Mouse (Mus musculus) neural tube, embryonic 12.5 days (tissue): ENCODE data around the gene Lpp. TPM values are rescaled to one million over a fixed set of nuclear protein-coding genes. Genes with fewer than 3 reads are reported as not detected.

Experiments
- ATAC-seq: fragments of 200-750 bp; cut with Nextera tagmentation; 2 replicates; pipeline ENCODE4 v1.8.0; 2017; ENCODE audit warnings: low read depth, mild to moderate bottlenecking, moderate TSS enrichment, moderate library complexity; ENCODE audit not compliant: low FRiP score
- H3K27ac ChIP-seq: fragments of 300-500 bp; sonication (generic); 2 replicates; pipeline ENCODE4 v1.5.1; 2016
- H3K27me3 ChIP-seq: fragments of 300-500 bp; sonication (generic); replicated peaks from 2 replicates; pipeline ENCODE4 v1.6.1; 2016; ENCODE audit warnings: mild to moderate bottlenecking
- H3K36me3 ChIP-seq: fragments of 300-500 bp; sonication (generic); 2 replicates; pipeline ENCODE4 v1.6.1; 2016; ENCODE audit warnings: mild to moderate bottlenecking
- H3K4me1 ChIP-seq: fragments of 300-500 bp; sonication (generic); 2 replicates; pipeline ENCODE4 v1.6.1; 2016
- H3K4me2 ChIP-seq: fragments of 300-500 bp; sonication (generic); replicated peaks from 2 replicates; pipeline ENCODE4 v1.6.1; 2016; ENCODE audit warnings: mild to moderate bottlenecking
- H3K4me3 ChIP-seq: fragments of 300-500 bp; sonication (generic); 2 replicates; pipeline ENCODE4 v1.5.1; 2016
- H3K9ac ChIP-seq: fragments of 300-500 bp; sonication (generic); 2 replicates; pipeline ENCODE4 v1.6.1; 2016; ENCODE audit warnings: mild to moderate bottlenecking
- H3K9me3 ChIP-seq: fragments of 300-500 bp; sonication (generic); 2 replicates; pipeline ENCODE4 v1.6.1; 2016; ENCODE audit warnings: mild to moderate bottlenecking
- WGBS: fragments of 180-500 bp; shearing (Covaris S2); methylation state at CpG from one replicate; pipeline ENCODE4 v1.1.7; 2016; 5-methylcytosine and 5-hydroxymethylcytosine counted together
- polyA plus RNA-seq: library from polyadenylated mRNA; unstranded; fragments of >200 nt; fragmentation: Nextera tagmentation; extraction: Ambion mirVana; gene quantifications from 2 replicates; pipeline ENCODE4 v1.2.1, GENCODE M21; 2016

Gene Lpp
- polyA plus RNA-seq, 1 experiment from 2014 or later = 18.8 TPM

DNA sequence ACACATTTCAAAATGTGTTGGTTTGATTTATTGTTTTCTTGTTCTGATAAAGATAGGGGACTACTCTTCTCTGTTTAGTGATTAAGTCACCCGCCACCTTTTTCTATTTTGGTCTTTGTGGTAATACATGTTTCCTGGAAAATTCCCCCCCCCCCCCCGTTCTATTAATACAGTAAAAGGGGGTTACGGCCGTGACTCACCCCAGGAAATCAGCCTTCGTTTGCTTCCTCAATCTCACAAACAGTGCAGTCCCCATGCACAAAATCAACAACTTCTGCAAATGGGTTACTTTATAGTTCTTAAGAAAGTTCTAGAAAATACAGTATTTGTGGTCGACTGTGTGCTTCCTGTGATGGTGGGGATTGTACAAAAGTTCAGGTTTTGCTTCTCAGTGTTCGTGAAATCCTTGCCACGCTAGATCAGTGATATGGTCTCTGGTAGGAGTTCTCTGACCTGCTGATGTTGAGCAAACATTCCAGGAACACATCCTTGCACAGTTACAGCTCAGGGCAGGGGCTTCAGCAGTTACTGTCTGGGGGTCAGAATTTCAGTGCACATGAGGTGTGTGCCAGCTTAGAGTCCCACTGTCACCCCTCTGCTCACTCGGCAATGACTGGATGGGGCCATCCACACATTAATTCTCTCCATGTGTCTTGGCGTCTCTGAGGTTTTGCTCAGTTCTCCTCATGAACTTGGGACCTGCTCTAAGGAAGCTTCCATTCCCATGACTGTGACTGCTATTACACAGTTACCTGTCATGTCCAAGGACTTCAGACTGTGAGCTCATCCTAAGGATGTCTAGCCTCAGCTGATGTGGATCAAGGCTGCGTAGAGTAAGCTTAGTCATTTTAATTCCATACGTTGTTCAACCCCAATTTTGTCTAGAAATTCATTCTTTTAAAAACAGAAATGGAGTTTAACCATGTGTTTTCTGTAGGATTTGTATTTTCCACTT lies 236.2 kb downstream of the Lpp start:
- H3K27me3 ChIP-seq = no peaks in the 10 kb centered on the region
- no peak overlapping the region for H3K4me3 ChIP-seq
- WGBS = 83% methylated on average over 12 of the region's 12 CpGs
- H3K9ac ChIP-seq = no peak overlapping the region
- ATAC-seq = no peak
- no peak overlapping the region for H3K27ac ChIP-seq
- H3K4me1 ChIP-seq = 0 out of 2 replicates have a peak, but pooled peaks cover 2% of the 10 kb centered on the region
- no peaks in the 10 kb centered on the region for H3K36me3 ChIP-seq
- no peak overlapping the region for H3K4me2 ChIP-seq
- H3K9me3 ChIP-seq = no peaks in the 10 kb centered on the region

DNA sequence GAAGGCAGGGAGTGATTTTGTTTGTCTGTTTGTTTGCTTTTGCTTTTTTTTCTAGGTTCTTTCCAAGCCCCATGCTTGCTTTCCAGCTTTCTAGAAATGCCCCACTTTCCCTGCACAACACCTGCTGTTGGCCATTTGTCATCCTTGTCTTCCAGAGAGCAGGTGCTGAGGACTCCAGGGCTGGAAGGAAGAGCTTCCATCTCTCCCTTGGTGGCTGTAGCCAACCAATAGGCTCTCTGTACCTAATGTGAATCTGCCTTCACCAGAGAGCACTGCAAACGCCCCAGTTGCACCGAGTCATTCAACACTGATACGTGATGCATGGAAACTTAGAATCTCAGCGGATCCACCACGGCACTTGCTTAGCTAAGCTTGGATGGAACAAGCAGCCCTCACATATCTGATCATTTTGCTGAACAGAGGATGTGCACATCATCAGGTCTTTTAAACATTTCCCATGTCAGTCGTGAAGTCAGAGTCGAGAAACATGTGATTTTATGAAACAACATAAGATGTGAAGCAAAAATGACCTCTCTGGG lies 242.1 kb downstream of the Lpp start:
- no peaks in the 10 kb centered on the region for H3K36me3 ChIP-seq
- no peak for ATAC-seq
- no peaks in the 10 kb centered on the region for H3K4me1 ChIP-seq
- H3K9ac ChIP-seq = no peak overlapping the region
- H3K4me3 ChIP-seq = no peak overlapping the region
- H3K27me3 ChIP-seq = no peaks in the 10 kb centered on the region
- no peak overlapping the region for H3K27ac ChIP-seq
- H3K4me2 ChIP-seq = no peak overlapping the region
- H3K9me3 ChIP-seq = no peaks in the 10 kb centered on the region
- 89% methylated on average over 7 of the region's 7 CpGs for WGBS

DNA sequence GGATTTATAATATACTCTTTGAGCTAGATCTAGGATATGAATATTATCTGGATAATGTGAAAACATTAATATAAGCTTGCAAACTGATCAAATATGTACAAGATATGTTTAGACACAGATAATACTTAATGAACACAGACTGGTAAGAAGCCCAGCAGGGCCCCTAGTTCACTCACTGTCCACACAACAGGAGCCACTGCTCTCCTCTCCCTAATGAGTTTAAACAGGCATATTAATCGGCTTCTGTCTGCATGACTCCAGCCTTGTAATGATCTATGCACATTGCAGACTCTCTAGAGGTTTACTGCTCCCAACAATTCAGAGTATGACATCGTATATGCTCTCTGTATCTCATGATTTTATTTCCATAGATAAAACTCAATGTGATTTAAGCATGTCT lies 243.6 kb downstream of the Lpp start:
- no peaks in the 10 kb centered on the region for H3K9me3 ChIP-seq
- H3K4me2 ChIP-seq = no peak overlapping the region
- H3K36me3 ChIP-seq = no peaks in the 10 kb centered on the region
- 72% methylated on average over 2 of the region's 2 CpGs for WGBS
- no peak for ATAC-seq
- no peak overlapping the region for H3K4me3 ChIP-seq
- H3K9ac ChIP-seq = no peak overlapping the region
- H3K4me1 ChIP-seq = no peaks in the 10 kb centered on the region
- H3K27ac ChIP-seq = no peak overlapping the region
- H3K27me3 ChIP-seq = no peaks in the 10 kb centered on the region

DNA sequence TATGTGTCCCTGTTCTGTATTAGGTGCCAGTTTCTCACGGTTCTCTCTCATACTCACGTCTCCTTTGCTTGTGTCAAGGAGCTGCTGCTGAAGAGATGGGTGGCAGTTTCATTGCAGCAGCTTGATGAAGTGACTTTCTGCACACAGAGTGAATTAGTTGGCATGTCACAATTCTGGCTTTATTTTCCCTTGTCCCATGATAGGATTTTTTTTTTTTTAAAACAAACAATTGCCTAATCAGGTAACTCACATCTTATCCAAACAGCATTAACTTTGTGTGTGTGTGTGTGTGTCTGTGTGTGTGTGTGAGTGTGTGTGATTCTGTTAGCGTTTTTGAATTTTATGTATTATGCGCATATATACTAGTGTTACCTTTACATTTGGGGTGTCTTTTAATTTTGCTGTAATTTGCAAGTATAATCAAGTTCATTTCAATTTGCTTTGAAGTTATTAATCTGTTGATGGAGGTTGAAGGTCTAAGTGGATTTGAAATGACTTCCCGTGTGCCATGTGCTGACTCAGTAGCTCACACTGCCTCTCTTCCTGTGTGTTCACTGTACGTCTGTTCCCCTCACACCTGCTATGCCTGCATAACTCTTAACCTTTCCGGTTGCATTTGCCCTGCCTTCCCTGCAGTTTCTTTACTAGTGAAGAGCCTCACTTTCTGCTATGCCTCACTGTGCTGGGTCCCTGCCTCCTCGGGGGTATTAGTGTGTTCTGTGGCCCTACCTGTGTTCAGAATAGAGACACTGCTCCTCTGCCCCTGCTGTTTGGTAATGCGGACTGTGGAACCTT lies 247.9 kb downstream of the Lpp start:
- Histone ChIP-seq H3K4me1 (no peaks in the 10 kb centered on the region), H3K4me3 (no peak overlapping the region), H3K27me3 (no peaks in the 10 kb centered on the region), H3K27ac (no peak overlapping the region), H3K36me3 (no peaks in the 10 kb centered on the region), H3K9me3 (no peaks in the 10 kb centered on the region), H3K4me2 (no peak overlapping the region), H3K9ac (no peak overlapping the region)
- WGBS = 84% methylated on average over 9 of the region's 9 CpGs
- ATAC-seq = no peak

DNA sequence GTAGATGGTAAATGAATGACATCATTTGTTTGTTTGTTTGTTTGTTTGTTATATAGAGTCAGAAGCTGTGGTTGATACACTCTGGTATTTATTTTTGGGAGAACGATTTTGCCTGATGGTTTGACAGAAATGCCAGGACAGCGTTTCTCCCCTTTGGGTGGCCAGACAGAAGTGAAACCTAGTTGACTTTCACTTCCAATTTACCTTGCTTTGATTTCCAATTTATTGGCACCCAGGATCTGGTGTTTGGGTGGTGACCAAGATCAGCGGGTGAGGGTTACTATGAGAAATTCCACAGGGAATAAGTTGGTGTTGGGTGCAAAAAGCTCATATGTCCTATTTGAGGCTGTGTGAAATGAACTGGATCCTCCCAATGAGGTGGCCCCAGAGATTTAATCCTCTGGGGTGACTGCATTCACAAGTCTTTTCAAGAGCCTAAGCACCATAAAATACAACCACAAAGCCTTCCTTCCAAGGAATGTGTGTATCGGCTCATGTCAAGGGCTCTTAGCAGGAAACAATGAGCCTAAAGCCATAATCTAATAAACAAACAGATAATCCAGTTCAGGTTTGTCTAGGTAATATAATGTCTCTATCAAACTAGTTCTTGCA lies 249.8 kb downstream of the Lpp start:
- no peak overlapping the region for H3K9ac ChIP-seq
- H3K4me3 ChIP-seq = no peak overlapping the region
- no peak overlapping the region for H3K4me2 ChIP-seq
- H3K27ac ChIP-seq = no peak overlapping the region
- no peaks in the 10 kb centered on the region for H3K36me3 ChIP-seq
- no peak for ATAC-seq
- no peaks in the 10 kb centered on the region for H3K27me3 ChIP-seq
- WGBS = 73% methylated on average over 4 of the region's 4 CpGs
- H3K4me1 ChIP-seq = no peaks in the 10 kb centered on the region
- H3K9me3 ChIP-seq = no peaks in the 10 kb centered on the region

DNA sequence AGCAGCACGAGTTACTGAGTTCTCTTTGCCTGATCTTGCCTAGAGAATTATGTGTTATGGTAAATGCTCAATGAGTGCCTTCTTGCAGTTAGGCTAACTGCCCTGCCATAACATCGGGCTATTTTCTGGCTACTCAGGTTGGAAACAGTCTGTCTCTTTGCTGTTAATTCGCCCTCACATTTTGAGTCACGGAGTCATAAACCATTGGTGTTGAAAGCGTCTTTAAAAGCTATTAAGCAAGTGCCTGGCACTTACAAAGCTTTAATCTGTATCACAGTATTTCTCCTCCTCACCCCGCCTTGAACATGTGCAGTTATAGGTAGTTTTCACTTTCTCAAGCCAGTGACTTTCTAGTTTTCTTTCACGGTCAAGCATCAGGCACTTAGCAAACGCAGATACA lies 250.8 kb downstream of the Lpp start:
- Histone ChIP-seq H3K4me2 (no peak overlapping the region), H3K27ac (no peak overlapping the region), H3K36me3 (no peaks in the 10 kb centered on the region), H3K9me3 (no peaks in the 10 kb centered on the region), H3K4me1 (no peaks in the 10 kb centered on the region), H3K4me3 (no peak overlapping the region), H3K9ac (no peak overlapping the region), H3K27me3 (no peaks in the 10 kb centered on the region)
- no peak for ATAC-seq
- WGBS = 68% methylated on average over 8 of the region's 8 CpGs

DNA sequence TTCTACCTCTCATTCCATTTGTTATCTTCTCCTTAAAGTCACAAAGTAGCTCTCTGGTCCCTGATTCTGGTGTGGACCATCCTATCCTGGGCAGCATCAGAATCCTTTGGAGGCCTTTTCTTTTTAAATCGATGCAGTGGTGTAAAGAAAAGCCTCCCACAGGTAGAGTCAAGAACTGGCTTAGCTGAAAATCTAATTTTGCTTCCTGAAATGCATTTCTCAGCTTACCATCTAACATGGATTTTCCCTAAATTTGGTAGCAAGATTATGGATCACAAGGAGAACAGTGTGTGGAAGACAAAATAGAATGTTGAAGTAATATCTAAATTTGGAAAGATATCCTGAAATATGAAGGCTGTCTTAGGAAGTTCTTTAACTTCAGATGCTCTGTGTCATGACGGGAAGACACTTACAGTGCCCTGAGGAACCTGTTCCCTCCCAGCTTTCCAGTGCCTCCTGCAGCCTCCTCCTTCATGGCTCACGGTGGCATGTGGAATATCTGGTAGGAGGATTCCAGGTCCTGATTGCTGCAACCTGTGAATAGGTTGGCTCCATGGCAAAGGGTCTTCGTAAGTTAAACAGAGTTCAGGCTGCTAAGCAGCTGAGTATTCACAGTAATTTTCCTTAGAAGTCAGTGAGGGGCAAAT lies 251.6 kb downstream of the Lpp start:
- no peaks in the 10 kb centered on the region for H3K9me3 ChIP-seq
- H3K4me2 ChIP-seq = no peak overlapping the region
- ATAC-seq = no peak
- no peaks in the 10 kb centered on the region for H3K4me1 ChIP-seq
- 92% methylated on average over 4 of the region's 4 CpGs for WGBS
- no peaks in the 10 kb centered on the region for H3K27me3 ChIP-seq
- H3K9ac ChIP-seq = no peak overlapping the region
- H3K27ac ChIP-seq = no peak overlapping the region
- H3K4me3 ChIP-seq = no peak overlapping the region
- no peaks in the 10 kb centered on the region for H3K36me3 ChIP-seq

DNA sequence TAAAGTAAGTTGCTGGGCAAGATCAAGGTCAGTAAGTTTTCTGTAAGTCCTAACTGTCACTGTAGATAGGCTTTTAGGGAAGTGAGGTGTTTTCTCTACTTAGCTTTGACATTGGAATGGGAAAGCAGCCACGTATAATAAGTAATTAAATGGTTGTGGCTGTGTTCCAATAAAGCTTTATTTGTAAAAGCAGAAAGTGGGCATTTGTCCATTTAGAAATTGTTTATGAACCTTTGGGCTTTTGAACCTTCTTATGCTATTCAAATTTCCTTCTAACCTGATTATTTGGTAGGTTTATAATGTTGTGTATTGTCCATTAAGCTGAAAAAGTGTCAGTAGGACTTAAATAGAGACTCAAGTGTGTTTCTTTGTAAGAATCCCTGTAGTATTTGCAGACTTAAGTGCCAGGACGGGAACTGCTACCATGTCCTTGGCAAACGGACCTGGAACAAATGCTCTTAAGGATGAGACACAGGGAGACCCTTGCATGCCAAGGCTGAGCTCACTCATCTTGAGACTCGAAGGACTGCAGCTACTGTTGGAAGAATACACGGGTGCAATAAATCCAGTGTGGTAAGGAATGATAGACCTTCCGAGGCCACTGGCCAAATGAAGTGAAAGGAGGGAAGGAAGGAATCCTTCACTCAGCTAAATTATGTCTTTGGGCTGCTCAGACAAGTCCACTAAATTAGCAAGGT lies 252.7 kb downstream of the Lpp start:
- no peak overlapping the region for H3K9ac ChIP-seq
- H3K9me3 ChIP-seq = no peaks in the 10 kb centered on the region
- no peak for ATAC-seq
- H3K4me2 ChIP-seq = no peak overlapping the region
- H3K27me3 ChIP-seq = no peaks in the 10 kb centered on the region
- no peaks in the 10 kb centered on the region for H3K4me1 ChIP-seq
- H3K4me3 ChIP-seq = no peak overlapping the region
- H3K27ac ChIP-seq = no peak overlapping the region
- 81% methylated on average over 6 of the region's 6 CpGs for WGBS
- no peaks in the 10 kb centered on the region for H3K36me3 ChIP-seq

DNA sequence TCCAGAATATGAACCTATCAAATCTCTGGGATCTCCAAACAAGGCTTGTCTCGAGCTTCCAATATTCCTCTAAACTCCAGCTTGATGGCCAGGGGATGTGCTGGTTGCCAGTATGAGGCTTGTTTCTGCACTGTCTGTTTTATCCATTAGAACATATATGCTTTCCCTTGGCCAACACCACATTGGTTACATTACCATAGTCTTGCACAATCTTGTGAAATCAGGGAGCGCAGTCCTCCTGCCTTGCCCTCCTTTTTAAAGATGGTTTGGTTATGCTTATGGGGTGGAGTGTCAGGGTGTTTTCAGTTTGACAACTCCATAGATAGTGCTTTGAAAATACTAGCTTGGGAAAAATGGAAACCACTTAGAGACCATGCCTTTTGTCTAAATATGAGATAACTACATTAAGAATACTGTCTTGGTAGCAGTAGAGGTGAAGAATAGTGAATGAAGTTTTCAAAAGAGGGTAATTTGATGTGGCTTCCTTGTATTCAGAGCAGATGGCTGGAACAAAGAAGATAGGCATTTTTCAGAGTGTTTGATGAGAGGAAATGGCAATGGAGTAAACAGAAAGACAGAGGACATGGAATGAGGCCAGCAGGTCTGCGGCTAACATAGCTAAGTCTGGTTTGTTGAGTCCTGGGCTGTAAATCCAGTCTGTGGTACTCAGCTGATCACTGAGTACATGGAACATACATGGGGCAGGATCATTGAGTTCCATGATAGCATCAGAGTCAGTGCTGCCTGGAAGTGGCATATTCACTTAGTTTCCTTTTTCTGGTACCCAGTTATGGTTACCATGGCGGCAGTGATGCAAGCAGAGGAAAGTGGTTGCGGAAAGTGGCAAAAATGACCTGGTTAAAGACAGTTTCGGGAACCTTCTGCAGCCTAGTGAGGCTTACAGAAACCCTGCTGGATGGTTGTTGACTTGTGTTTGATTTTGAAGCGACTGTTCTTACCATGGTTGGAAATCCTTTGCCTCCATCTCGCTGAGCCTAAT lies 258.6 kb downstream of the Lpp start:
- ATAC-seq = no peak
- no peaks in the 10 kb centered on the region for H3K36me3 ChIP-seq
- no peaks in the 10 kb centered on the region for H3K27me3 ChIP-seq
- no peak overlapping the region for H3K27ac ChIP-seq
- WGBS = 73% methylated on average over 8 of the region's 8 CpGs
- H3K9me3 ChIP-seq = no peaks in the 10 kb centered on the region
- no peak overlapping the region for H3K4me3 ChIP-seq
- no peak overlapping the region for H3K4me2 ChIP-seq
- no peak overlapping the region for H3K9ac ChIP-seq
- no peaks in the 10 kb centered on the region for H3K4me1 ChIP-seq

DNA sequence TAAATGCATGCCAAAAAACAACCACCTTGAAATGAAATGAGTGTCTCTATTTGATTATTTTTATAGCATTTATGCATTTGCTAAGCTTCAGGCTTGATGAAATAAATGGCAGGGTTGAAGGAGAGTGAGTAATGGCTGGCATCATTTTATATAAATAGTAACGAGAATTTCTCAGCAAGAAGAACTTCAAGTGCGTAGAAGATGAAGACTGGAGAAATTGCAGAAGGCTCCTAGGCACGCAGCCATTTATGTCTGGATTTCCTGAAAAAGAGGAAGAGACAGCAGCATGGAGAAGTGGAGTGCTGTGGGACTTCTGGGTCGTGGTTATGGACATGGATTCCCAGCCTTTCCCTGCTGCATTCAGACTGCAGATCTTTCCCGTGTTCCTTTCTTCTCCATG lies 259.7 kb downstream of the Lpp start:
- no peaks in the 10 kb centered on the region for H3K27me3 ChIP-seq
- WGBS = 79% methylated on average over 5 of the region's 5 CpGs
- H3K36me3 ChIP-seq = no peaks in the 10 kb centered on the region
- no peaks in the 10 kb centered on the region for H3K9me3 ChIP-seq
- H3K4me3 ChIP-seq = no peak overlapping the region
- no peak overlapping the region for H3K4me2 ChIP-seq
- H3K9ac ChIP-seq = no peak overlapping the region
- no peak overlapping the region for H3K27ac ChIP-seq
- no peak for ATAC-seq
- no peaks in the 10 kb centered on the region for H3K4me1 ChIP-seq
